Mouse (Mus musculus): ENCODE data around the gene Ctbs. TPM values are rescaled to one million over a fixed set of nuclear protein-coding genes. Genes with fewer than 3 reads are reported as not detected.

The Ctbs gene
- polyA plus RNA-seq, 1 experiment from 2014 or later: 14.6 TPM

DNA sequence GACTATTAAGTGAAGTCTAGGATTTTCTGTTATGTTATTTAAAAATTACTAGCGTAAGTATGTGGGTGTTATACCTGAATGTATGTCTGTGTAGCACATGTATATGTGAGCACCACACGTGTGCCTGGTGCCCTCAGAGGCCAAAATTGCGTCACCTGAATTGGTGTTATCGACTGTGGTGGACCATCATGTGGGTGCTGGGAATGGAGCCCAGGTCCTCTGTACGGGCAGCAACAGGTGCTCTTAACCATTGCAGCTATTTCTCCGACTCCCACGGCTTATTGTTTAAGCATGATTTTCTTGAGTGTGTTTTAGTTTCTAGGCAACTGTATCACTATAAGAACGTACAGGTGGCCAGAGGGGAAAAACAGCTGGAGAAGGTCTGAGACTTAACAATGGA lies 13.5 kb upstream of the Ctbs start:
- no peak overlapping the region for H3K4me3 ChIP-seq (ENCODE audit: low read depth, low read length)

DNA sequence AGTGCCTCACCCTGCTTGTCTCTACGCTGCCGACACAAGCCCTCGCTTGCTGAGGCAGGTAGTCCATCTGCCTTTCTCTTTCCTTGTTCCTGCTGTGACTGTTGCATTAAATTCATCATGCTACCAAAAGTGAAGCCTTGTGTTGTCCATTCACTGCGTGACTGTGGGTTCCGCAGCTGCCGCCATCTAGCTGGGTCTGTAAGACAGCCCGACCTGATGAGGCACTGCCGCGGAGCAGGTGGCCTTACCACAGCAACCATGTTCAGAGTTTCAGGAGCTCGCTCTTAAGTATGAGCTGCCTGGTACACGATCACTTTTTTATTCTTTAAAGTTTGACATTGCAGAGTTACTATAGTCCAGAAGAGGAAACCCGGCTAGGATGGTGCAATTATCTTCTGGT lies 9.6 kb upstream of the Ctbs start:
- Histone ChIP-seq H3K36me3 (ENCODE audit: control insufficient read depth, insufficient read depth, low read length) (peaks cover 3% of the 10 kb centered on the region), H3K27ac (ENCODE audit: low read length) (no peak overlapping the region), H3K27me3 (ENCODE audit: control insufficient read depth, insufficient read depth, low read length) (no peaks in the 10 kb centered on the region), H3K9ac (replicated peaks; ENCODE audit: low read depth, low read length) (no peak overlapping the region), H3K4me1 (ENCODE audit: control insufficient read depth, insufficient read depth, low read length) (no peaks in the 10 kb centered on the region), H3K4me3 (ENCODE audit: low read depth, low read length) (no peak overlapping the region), H3K9me3 (ENCODE audit: control insufficient read depth, low read depth, low read length) (no peaks in the 10 kb centered on the region), H3K4me2 (replicated peaks; ENCODE audit: low read depth, low read length) (no peak overlapping the region)
- no peak for ATAC-seq (ENCODE audit: insufficient number of reproducible peaks, insufficient read depth, low FRiP score, low read depth)
- WGBS: 91% methylated on average over 12 of the region's 12 CpGs

More for the DNA sequence above, 13.5 kb upstream of the Ctbs start:
- ATAC-seq (ENCODE audit: insufficient number of reproducible peaks, insufficient read depth, low FRiP score, low read depth): no peak
- Histone ChIP-seq H3K27ac (ENCODE audit: low read length) (no peak overlapping the region), H3K9me3 (ENCODE audit: control insufficient read depth, low read depth, low read length) (no peaks in the 10 kb centered on the region), H3K9ac (replicated peaks; ENCODE audit: low read depth, low read length) (no peak overlapping the region), H3K4me2 (replicated peaks; ENCODE audit: low read depth, low read length) (no peak overlapping the region), H3K4me1 (ENCODE audit: control insufficient read depth, insufficient read depth, low read length) (no peaks in the 10 kb centered on the region), H3K27me3 (ENCODE audit: control insufficient read depth, insufficient read depth, low read length) (no peaks in the 10 kb centered on the region), H3K36me3 (ENCODE audit: control insufficient read depth, insufficient read depth, low read length) (peaks cover 16% of the 10 kb centered on the region)
- 88% methylated on average over 8 of the region's 8 CpGs for WGBS

DNA sequence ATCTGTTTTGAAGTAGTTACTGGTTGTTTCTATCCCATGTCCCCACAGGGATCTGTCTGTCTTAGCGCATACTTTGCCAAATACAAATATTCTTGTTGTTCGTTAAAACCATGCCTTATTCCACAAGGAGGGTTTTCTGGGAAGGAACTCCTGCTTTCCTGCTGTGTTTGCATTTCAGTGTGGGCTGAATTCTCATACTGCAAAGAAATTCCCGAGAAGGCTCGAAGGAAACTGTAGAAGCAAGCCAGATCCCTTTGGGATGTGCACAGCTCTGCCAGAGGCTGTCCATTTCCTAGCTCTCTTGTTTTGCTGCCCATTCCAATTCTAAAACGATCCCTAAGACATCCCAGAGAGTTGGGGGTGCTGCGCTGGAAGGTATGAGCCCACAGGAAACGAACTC lies 9.2 kb upstream of the Ctbs start:
- ATAC-seq (ENCODE audit: insufficient number of reproducible peaks, insufficient read depth, low FRiP score, low read depth): no peak
- Histone ChIP-seq H3K4me2 (replicated peaks; ENCODE audit: low read depth, low read length) (no peak overlapping the region), H3K9me3 (ENCODE audit: control insufficient read depth, low read depth, low read length) (no peaks in the 10 kb centered on the region), H3K27me3 (ENCODE audit: control insufficient read depth, insufficient read depth, low read length) (no peaks in the 10 kb centered on the region), H3K9ac (replicated peaks; ENCODE audit: low read depth, low read length) (no peak overlapping the region), H3K4me3 (ENCODE audit: low read depth, low read length) (no peak overlapping the region), H3K27ac (ENCODE audit: low read length) (no peak overlapping the region), H3K4me1 (ENCODE audit: control insufficient read depth, insufficient read depth, low read length) (no peaks in the 10 kb centered on the region), H3K36me3 (ENCODE audit: control insufficient read depth, insufficient read depth, low read length) (peaks cover 3% of the 10 kb centered on the region)
- WGBS: 93% methylated on average over 7 of the region's 7 CpGs

DNA sequence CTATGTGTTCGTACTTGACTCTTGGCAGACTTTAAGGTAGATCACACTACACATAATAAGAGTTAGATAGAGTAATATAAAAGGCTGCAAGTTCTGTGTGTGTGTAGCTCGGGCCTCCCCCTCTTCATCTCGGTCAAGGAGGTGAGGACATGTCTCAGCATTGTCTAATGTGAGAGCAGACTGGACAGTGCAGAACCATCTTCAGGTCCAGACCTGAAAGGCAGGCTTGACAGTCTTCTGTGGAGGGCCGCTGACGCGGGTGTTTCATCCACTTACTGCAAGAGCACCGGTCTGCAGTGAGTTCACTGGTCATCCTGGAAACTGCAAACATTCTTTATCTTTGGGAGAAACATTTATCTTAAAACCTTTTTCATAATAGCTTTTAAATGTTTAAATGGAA lies 7.1 kb upstream of the Ctbs start:
- no peak for ATAC-seq (ENCODE audit: insufficient number of reproducible peaks, insufficient read depth, low FRiP score, low read depth)
- Histone ChIP-seq H3K27ac (ENCODE audit: low read length) (no peak overlapping the region), H3K4me3 (ENCODE audit: low read depth, low read length) (no peak overlapping the region), H3K27me3 (ENCODE audit: control insufficient read depth, insufficient read depth, low read length) (no peaks in the 10 kb centered on the region), H3K36me3 (ENCODE audit: control insufficient read depth, insufficient read depth, low read length) (no peaks in the 10 kb centered on the region), H3K4me1 (ENCODE audit: control insufficient read depth, insufficient read depth, low read length) (no peaks in the 10 kb centered on the region), H3K9ac (replicated peaks; ENCODE audit: low read depth, low read length) (no peak overlapping the region), H3K9me3 (ENCODE audit: control insufficient read depth, low read depth, low read length) (no peaks in the 10 kb centered on the region), H3K4me2 (replicated peaks; ENCODE audit: low read depth, low read length) (no peak overlapping the region)
- 86% methylated on average over 7 of the region's 7 CpGs for WGBS

DNA sequence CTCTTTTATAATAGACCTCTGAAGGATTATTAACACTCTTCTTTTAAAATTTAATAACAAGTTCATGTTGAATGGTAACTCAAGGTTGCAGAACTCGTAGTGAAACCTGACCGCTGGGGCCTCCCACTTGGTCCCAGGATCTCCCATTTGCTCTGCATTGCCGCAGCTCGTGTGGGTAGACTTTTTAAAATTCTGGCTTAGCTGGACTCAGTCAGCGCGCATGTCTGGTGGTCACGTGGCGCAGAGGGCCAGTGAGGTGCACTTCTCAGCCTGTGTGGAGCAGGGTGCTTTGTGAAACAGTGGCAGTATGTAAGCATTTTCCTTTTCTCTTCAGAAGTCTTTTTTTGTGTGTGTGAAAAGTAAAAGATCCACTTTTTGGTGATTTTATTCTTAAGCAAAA lies 6.7 kb upstream of the Ctbs start:
- 77% methylated on average over 8 of the region's 8 CpGs for WGBS
- no peak overlapping the region for H3K4me3 ChIP-seq (ENCODE audit: low read depth, low read length)
- H3K27ac ChIP-seq (ENCODE audit: low read length): no peak overlapping the region
- ATAC-seq (ENCODE audit: insufficient number of reproducible peaks, insufficient read depth, low FRiP score, low read depth): no peak
- H3K9me3 ChIP-seq (ENCODE audit: control insufficient read depth, low read depth, low read length): no peaks in the 10 kb centered on the region
- no peaks in the 10 kb centered on the region for H3K27me3 ChIP-seq (ENCODE audit: control insufficient read depth, insufficient read depth, low read length)
- H3K36me3 ChIP-seq (ENCODE audit: control insufficient read depth, insufficient read depth, low read length): no peaks in the 10 kb centered on the region
- no peak overlapping the region for H3K9ac ChIP-seq (replicated peaks; ENCODE audit: low read depth, low read length)
- no peaks in the 10 kb centered on the region for H3K4me1 ChIP-seq (ENCODE audit: control insufficient read depth, insufficient read depth, low read length)
- H3K4me2 ChIP-seq (replicated peaks; ENCODE audit: low read depth, low read length): no peak overlapping the region

DNA sequence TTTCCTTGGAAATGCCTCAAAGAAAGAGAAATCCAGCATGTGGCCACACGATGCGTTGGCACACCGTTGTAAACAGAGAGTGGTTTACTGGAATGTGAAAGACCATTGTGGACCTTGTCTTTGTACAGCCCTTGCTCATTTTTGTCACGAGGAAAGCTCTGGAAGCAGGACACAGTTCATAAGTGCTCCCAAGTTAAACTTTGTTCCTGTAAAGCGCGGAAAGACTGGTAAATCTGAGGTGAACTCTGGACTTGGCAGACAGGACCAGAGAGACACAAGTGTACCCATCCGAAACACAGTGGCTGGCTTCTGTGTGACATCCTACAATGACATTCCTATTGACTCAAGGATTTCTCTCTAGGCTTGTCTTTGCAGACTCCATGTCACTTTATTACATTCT lies 6.2 kb upstream of the Ctbs start:
- no peaks in the 10 kb centered on the region for H3K9me3 ChIP-seq (ENCODE audit: control insufficient read depth, low read depth, low read length)
- WGBS: 86% methylated on average over 7 of the region's 7 CpGs
- H3K27ac ChIP-seq (ENCODE audit: low read length): no peak overlapping the region
- H3K4me2 ChIP-seq (replicated peaks; ENCODE audit: low read depth, low read length): no peak overlapping the region
- ATAC-seq (ENCODE audit: insufficient number of reproducible peaks, insufficient read depth, low FRiP score, low read depth): no peak
- H3K9ac ChIP-seq (replicated peaks; ENCODE audit: low read depth, low read length): no peak overlapping the region
- no peaks in the 10 kb centered on the region for H3K27me3 ChIP-seq (ENCODE audit: control insufficient read depth, insufficient read depth, low read length)
- H3K4me1 ChIP-seq (ENCODE audit: control insufficient read depth, insufficient read depth, low read length): no peaks in the 10 kb centered on the region
- no peaks in the 10 kb centered on the region for H3K36me3 ChIP-seq (ENCODE audit: control insufficient read depth, insufficient read depth, low read length)
- no peak overlapping the region for H3K4me3 ChIP-seq (ENCODE audit: low read depth, low read length)

DNA sequence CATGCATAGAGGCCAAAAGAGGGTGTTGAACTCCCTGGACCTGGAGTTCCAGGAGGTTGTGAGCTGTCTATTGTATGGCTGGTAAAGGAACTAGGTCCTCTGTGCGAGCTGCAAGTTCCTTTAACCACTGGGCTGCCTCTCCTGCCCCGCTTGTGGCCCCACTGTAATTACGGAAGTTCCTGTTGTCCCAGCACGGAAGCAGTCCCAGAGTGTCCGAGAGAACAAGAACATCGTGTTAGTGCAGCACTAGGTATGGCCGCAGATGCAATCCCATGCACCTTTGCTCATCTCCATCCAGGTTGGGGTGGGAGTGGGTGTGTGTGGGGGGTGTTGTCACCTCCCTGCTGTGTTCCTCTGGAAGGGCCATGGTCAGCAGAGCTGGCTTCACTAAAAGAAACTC lies 4.7 kb upstream of the Ctbs start:
- no peaks in the 10 kb centered on the region for H3K4me1 ChIP-seq (ENCODE audit: control insufficient read depth, insufficient read depth, low read length)
- ATAC-seq (ENCODE audit: insufficient number of reproducible peaks, insufficient read depth, low FRiP score, low read depth): no peak

DNA sequence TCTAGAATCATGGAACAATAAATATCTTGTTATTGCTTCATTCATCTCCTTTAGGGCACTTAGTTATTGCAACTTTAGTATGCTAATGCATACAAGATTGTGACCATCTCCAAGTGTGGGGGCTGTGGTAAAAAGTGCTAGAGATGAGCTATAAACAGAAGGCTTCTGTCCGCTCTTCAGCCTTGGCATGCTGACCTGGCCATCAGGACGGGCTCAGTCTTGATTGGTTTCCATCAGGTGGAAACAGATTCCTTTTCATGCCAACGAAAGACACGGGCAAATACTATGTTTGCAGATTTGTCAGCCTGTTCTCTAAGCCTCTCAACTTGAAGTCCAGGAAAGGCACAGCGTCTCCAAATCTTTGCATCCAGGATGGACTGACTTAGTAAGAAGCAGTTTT lies 2.4 kb upstream of the Ctbs start:
- no peak for ATAC-seq (ENCODE audit: insufficient number of reproducible peaks, insufficient read depth, low FRiP score, low read depth)
- H3K36me3 ChIP-seq (ENCODE audit: control insufficient read depth, insufficient read depth, low read length): no peaks in the 10 kb centered on the region
- no peaks in the 10 kb centered on the region for H3K27me3 ChIP-seq (ENCODE audit: control insufficient read depth, insufficient read depth, low read length)
- H3K9ac ChIP-seq (replicated peaks; ENCODE audit: low read depth, low read length): no peak overlapping the region
- no peak overlapping the region for H3K27ac ChIP-seq (ENCODE audit: low read length)
- 83% methylated on average over 5 of the region's 5 CpGs for WGBS
- no peaks in the 10 kb centered on the region for H3K4me1 ChIP-seq (ENCODE audit: control insufficient read depth, insufficient read depth, low read length)
- H3K9me3 ChIP-seq (ENCODE audit: control insufficient read depth, low read depth, low read length): no peaks in the 10 kb centered on the region
- H3K4me2 ChIP-seq (replicated peaks; ENCODE audit: low read depth, low read length): no peak overlapping the region
- no peak overlapping the region for H3K4me3 ChIP-seq (ENCODE audit: low read depth, low read length)

More for the DNA sequence above, 4.7 kb upstream of the Ctbs start:
- H3K27ac ChIP-seq (ENCODE audit: low read length): no peak overlapping the region
- WGBS: 87% methylated on average over 7 of the region's 7 CpGs
- no peak overlapping the region for H3K4me2 ChIP-seq (replicated peaks; ENCODE audit: low read depth, low read length)
- H3K36me3 ChIP-seq (ENCODE audit: control insufficient read depth, insufficient read depth, low read length): no peaks in the 10 kb centered on the region
- H3K9me3 ChIP-seq (ENCODE audit: control insufficient read depth, low read depth, low read length): no peaks in the 10 kb centered on the region
- H3K9ac ChIP-seq (replicated peaks; ENCODE audit: low read depth, low read length): no peak overlapping the region
- no peak overlapping the region for H3K4me3 ChIP-seq (ENCODE audit: low read depth, low read length)
- H3K27me3 ChIP-seq (ENCODE audit: control insufficient read depth, insufficient read depth, low read length): no peaks in the 10 kb centered on the region

DNA sequence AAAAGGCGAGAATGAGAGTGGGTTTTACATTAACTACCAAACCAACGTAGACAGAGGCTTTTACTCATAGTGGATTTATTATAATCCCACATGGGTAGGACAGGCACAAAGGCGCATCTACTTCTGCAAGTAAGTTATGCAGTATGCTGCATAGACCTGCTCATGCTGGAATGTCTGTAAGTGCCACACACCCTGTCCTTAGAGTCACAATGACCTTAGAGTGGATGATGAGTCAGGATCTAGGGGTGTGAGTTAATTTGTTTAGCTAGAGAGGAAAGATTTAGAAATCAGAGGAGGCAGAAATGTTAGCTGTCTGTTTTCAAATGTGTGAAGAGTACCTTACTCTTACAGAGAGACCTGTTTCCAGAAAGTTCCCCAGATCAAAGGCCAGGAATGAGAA lies 2.0 kb upstream of the Ctbs start:
- no peak for ATAC-seq (ENCODE audit: insufficient number of reproducible peaks, insufficient read depth, low FRiP score, low read depth)
- no peak overlapping the region for H3K4me3 ChIP-seq (ENCODE audit: low read depth, low read length)
- H3K27ac ChIP-seq (ENCODE audit: low read length): no peak overlapping the region
- H3K9me3 ChIP-seq (ENCODE audit: control insufficient read depth, low read depth, low read length): no peaks in the 10 kb centered on the region
- no peak overlapping the region for H3K4me2 ChIP-seq (replicated peaks; ENCODE audit: low read depth, low read length)
- H3K27me3 ChIP-seq (ENCODE audit: control insufficient read depth, insufficient read depth, low read length): no peaks in the 10 kb centered on the region
- 73% methylated on average over 3 of the region's 3 CpGs for WGBS
- H3K36me3 ChIP-seq (ENCODE audit: control insufficient read depth, insufficient read depth, low read length): no peaks in the 10 kb centered on the region
- H3K4me1 ChIP-seq (ENCODE audit: control insufficient read depth, insufficient read depth, low read length): no peaks in the 10 kb centered on the region
- no peak overlapping the region for H3K9ac ChIP-seq (replicated peaks; ENCODE audit: low read depth, low read length)
